Mouse (Mus musculus): ENCODE data around the gene Gbe1.

DNA sequence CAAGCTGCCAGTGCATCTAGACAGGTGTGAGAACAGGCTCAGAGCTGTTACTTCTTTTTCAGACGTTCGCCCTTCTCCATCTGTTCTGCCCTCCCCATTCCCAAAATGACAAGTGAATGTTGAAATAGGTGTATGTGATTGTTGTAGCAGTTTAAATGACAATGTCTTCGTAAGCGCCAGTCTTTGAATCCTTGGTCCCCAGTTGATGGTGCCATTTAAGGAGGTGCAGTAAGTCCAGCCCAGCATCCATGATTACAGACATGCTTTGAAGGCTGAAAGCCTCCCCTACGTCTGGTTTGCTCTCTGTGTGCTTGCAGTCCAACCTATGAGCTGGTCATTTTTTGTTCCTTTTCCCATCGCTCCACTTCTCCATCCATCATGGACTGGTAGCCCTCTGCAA is 5.6 kb downstream of the Gbe1 start:
- TF ChIP-seq CTCF (IDR thresholded peaks at IDR 0.05), result no peak
- TF ChIP-seq EP300 (IDR thresholded peaks at IDR 0.05), result no peak
